Mouse (Mus musculus) heart, adult 2 months (tissue): ENCODE measurements around the gene Anp32e. TPM values are rescaled to one million over a fixed set of nuclear protein-coding genes. Genes with fewer than 3 reads are reported as not detected.
A peak's percentile ranks its signal among the peaks of the same experiment; 100 is the strongest.
"Not testable (repeated sequence)": the region's sequence is repeated elsewhere in the genome, so short reads cannot be mapped to it uniquely, and the experiment has no call there.

Source experiments
- DNase-seq, 2 experiments: peaks; one replicate each; pipeline ENCODE4 v3.0.0; 2021
- H3K27ac ChIP-seq: fragments of 200-600 bp; 2 replicates; pipeline ENCODE4 v1.8.1; 2022
- H3K27me3 ChIP-seq: fragments of 200-500 bp; 2 replicates; pipeline ENCODE4 v1.6.1; 2012; ENCODE audit warnings: mild to moderate bottlenecking, low read length, inconsistent platforms, mixed read lengths; ENCODE audit not compliant: control insufficient read depth, insufficient read depth
- H3K36me3 ChIP-seq: fragments of 200-500 bp; 2 replicates; pipeline ENCODE4 v1.6.1; 2012; ENCODE audit warnings: low read length, inconsistent platforms; ENCODE audit not compliant: control insufficient read depth, insufficient read depth
- H3K4me1 ChIP-seq: fragments of 200-500 bp; 2 replicates; pipeline ENCODE4 v1.6.1; 2011; ENCODE audit warnings: low read length; ENCODE audit not compliant: control insufficient read depth, insufficient read depth
- H3K4me3 ChIP-seq: fragments of 200-600 bp; 2 replicates; pipeline ENCODE4 v1.8.1; 2022
- H3K79me2 ChIP-seq: fragments of 200-500 bp; replicated peaks from 2 replicates; pipeline ENCODE4 v1.6.1; 2012; ENCODE audit warnings: mild to moderate bottlenecking, inconsistent platforms, low read length, moderate library complexity, mixed read lengths; ENCODE audit not compliant: control insufficient read depth, insufficient read depth
- H3K9ac ChIP-seq: fragments of 200-500 bp; 2 replicates; pipeline ENCODE4 v1.6.1; 2012; ENCODE audit warnings: low read depth, mild to moderate bottlenecking, control low read depth, inconsistent platforms, low read length, mixed read lengths
- CTCF ChIP-seq: fragments of 200-600 bp; IDR thresholded peaks from 2 replicates; pipeline ENCODE4 v1.8.1; 2022; ENCODE audit warnings: antibody characterized with exemption, mild to moderate bottlenecking, moderate library complexity
- EP300 ChIP-seq: fragments of 200-500 bp; IDR thresholded peaks from 2 replicates; pipeline ENCODE4 v1.6.1; 2011; ENCODE audit warnings: low read depth, low read length, control low read depth; ENCODE audit not compliant: insufficient read depth
- POLR2A ChIP-seq: fragments of 200-500 bp; IDR thresholded peaks from 2 replicates; pipeline ENCODE4 v1.6.1; 2011; ENCODE audit warnings: mild to moderate bottlenecking, low read depth, low read length, control low read depth; ENCODE audit not compliant: insufficient read depth
- WGBS: fragments of 180-500 bp; shearing (Covaris S2); methylation state at CpG from one replicate; pipeline ENCODE4 v1.1.7; 2018; 5-methylcytosine and 5-hydroxymethylcytosine counted together
- intact Hi-C: fragments of 180-260 bp; cut with DNase I; formaldehyde crosslinking; loops from one replicate; pipeline ENCODE4 v1.15.1; 2025
- polyA plus RNA-seq: library from polyadenylated mRNA; depleted of rRNA; stranded (reverse); fragments of >200 nt; gene quantifications from 2 replicates; pipeline ENCODE4 v1.2.3, GENCODE M21; 2012
- total RNA-seq, 2 experiments: library from RNA; stranded (reverse); gene quantifications; 2 replicates each; pipeline ENCODE4 v1.2.3; 2021

Anp32e gene
- total and polyA plus RNA-seq, 3 experiments = 15.5 to 90.9 (median 83.0) TPM

GRCm38 (mm10) chr3:95943226-95943625 is 14.2 kb downstream of the Anp32e start:
- intact Hi-C loops = no loop called here
- Histone ChIP-seq H3K9ac (no peak overlapping the region), H3K4me3 (no peak overlapping the region), H3K79me2 (no peaks in the 10 kb centered on the region), H3K27ac (no peak overlapping the region), H3K36me3 (no peaks in the 10 kb centered on the region), H3K4me1 (no peaks in the 10 kb centered on the region), H3K27me3 (no peaks in the 10 kb centered on the region)
- no peak for DNase-seq
- 94% methylated on average over 7 of the region's 7 CpGs for WGBS
- TF ChIP-seq EP300 (no peak), POLR2A (no peak), CTCF (no peak)

GRCm38 (mm10) chr3:95944742-95945141 is 15.7 kb downstream of the Anp32e start:
- no peak for TF ChIP-seq EP300
- no peak for TF ChIP-seq CTCF
- no peak for TF ChIP-seq POLR2A
- Histone ChIP-seq H3K4me3 (no peak overlapping the region), H3K27me3 (no peaks in the 10 kb centered on the region), H3K9ac (no peak overlapping the region), H3K36me3 (no peaks in the 10 kb centered on the region), H3K4me1 (no peaks in the 10 kb centered on the region), H3K27ac (no peak overlapping the region), H3K79me2 (no peaks in the 10 kb centered on the region)
- intact Hi-C loops = loop anchor here (2.0 kb wide), 1 partner anchor 14 kb away; no protein-coding TSS in a partner anchor
- WGBS = 89% methylated on average over 8 of the region's 8 CpGs
- DNase-seq = no peak

GRCm38 (mm10) chr3:95945731-95946240 is 16.7 kb downstream of the Anp32e start:
- peak in 1 of 2 experiments; percentile 33 for DNase-seq
- no peaks in the 10 kb centered on the region for H3K36me3 ChIP-seq
- intact Hi-C loops = loop anchor here (2.0 kb wide), 1 partner anchor 15 kb away; no protein-coding TSS in a partner anchor
- H3K4me3 ChIP-seq = no peak overlapping the region
- no peak for TF ChIP-seq CTCF
- TF ChIP-seq EP300 = 0 out of 2 replicates have a peak, but pooled peaks have one; percentile 21
- no peak for TF ChIP-seq POLR2A
- no peaks in the 10 kb centered on the region for H3K27me3 ChIP-seq
- H3K79me2 ChIP-seq = no peaks in the 10 kb centered on the region
- H3K9ac ChIP-seq = no peak overlapping the region
- WGBS = 58% methylated on average over 14 of the region's 14 CpGs
- peak overlapping the region; percentile 31 for H3K27ac ChIP-seq
- H3K4me1 ChIP-seq = no peaks in the 10 kb centered on the region

- no peaks in the 10 kb centered on the region for H3K36me3 ChIP-seq
- no peak overlapping the region for H3K27ac ChIP-seq
- H3K79me2 ChIP-seq = no peaks in the 10 kb centered on the region
- intact Hi-C loops = no loop called here
- H3K4me1 ChIP-seq = peaks cover under 1% of the 10 kb centered on the region; the same call in 1 of the 2 replicates
- TF ChIP-seq POLR2A = no peak
- no peak for TF ChIP-seq CTCF
- TF ChIP-seq EP300 = no peak
- no peaks in the 10 kb centered on the region for H3K27me3 ChIP-seq
- no peak overlapping the region for H3K4me3 ChIP-seq
- no peak overlapping the region for H3K9ac ChIP-seq
- DNase-seq = no peak
- WGBS = 82% methylated on average over 5 of the region's 5 CpGs
Measured at GRCm38 (mm10) chr3:95948325-95948724, 19.3 kb downstream of the Anp32e start.

- WGBS = 2% methylated on average over 49 of the region's 49 CpGs
- no peaks in the 10 kb centered on the region for H3K36me3 ChIP-seq
- no peaks in the 10 kb centered on the region for H3K79me2 ChIP-seq
- H3K4me1 ChIP-seq = peaks cover 1% of the 10 kb centered on the region; the same call in 1 of the 2 replicates
- no peak for TF ChIP-seq CTCF
- peak; percentile 92 for TF ChIP-seq POLR2A
- TF ChIP-seq EP300 = peak; percentile 77
- no peaks in the 10 kb centered on the region for H3K27me3 ChIP-seq
- H3K9ac ChIP-seq = peak overlapping the region; percentile 53
- peak overlapping the region; percentile 82 for H3K4me3 ChIP-seq
- peak overlapping the region; percentile 99 for H3K27ac ChIP-seq
- peak; percentile 92 to 94 for DNase-seq
- intact Hi-C loops = loop anchor here (5.0 kb wide), 1 partner anchor 59 kb away; the partner anchor contains the start of genes Aph1a and BC028528
Measured at GRCm38 (mm10) chr3:95950763-95951551, 21.9 kb downstream of the Anp32e start.

- intact Hi-C loops = loop anchor here (5.0 kb wide), 1 partner anchor 59 kb away; the partner anchor contains the start of genes Aph1a and BC028528
- H3K79me2 ChIP-seq, H3K36me3 ChIP-seq, H3K27me3 ChIP-seq, H3K4me1 ChIP-seq, DNase-seq: not testable (repeated sequence)
- peak overlapping the region; percentile 99 for H3K27ac ChIP-seq
- 57% methylated on average over 12 of the region's 12 CpGs for WGBS
- peak overlapping the region; percentile 82 for H3K4me3 ChIP-seq
- peak overlapping the region; percentile 53; the same call in 1 of the 2 replicates for H3K9ac ChIP-seq
Measured at GRCm38 (mm10) chr3:95951566-95951965, 22.5 kb downstream of the Anp32e start.
